Mouse (Mus musculus) monocyte, adult 5-6 weeks (primary cell): Measurements from ENCODE around the gene Pik3c2g. TPM values are rescaled to one million over a fixed set of nuclear protein-coding genes. Genes with fewer than 3 reads are reported as not detected.

Source experiments
- ATAC-seq: fragments of 153-309, 156-312 bp; replicated peaks from 2 replicates; pipeline ENCODE4 v1.8.0; 2017; ENCODE audit warnings: mild to moderate bottlenecking; ENCODE audit not compliant: low TSS enrichment, insufficient number of reproducible peaks, severe bottlenecking, poor library complexity, low FRiP score
- total RNA-seq: library from RNA; stranded (forward); fragments of 200-1000, 200-491, 200-594 nt; gene quantifications from 3 replicates; pipeline ENCODE4 v1.2.3, GENCODE M21; 2017

The Pik3c2g gene
- total RNA-seq, 1 experiment from 2014 or later = not detected

GRCm38 (mm10) chr6:139799541-139800226 lies 212.7 kb downstream of the Pik3c2g start:
- ATAC-seq = no peak

GRCm38 (mm10) chr6:139821916-139822315 lies 234.9 kb downstream of the Pik3c2g start:
- ATAC-seq = no peak

- ATAC-seq = no peak
Measured at GRCm38 (mm10) chr6:139838239-139838638, 251.2 kb downstream of the Pik3c2g start.

GRCm38 (mm10) chr6:139838713-139839112 lies 251.7 kb downstream of the Pik3c2g start:
- no peak for ATAC-seq

GRCm38 (mm10) chr6:139839907-139840306 lies 252.9 kb downstream of the Pik3c2g start:
- ATAC-seq = no peak

- ATAC-seq = no peak
Measured at GRCm38 (mm10) chr6:139841272-139841671, 254.3 kb downstream of the Pik3c2g start.

GRCm38 (mm10) chr6:139842626-139843025 lies 255.6 kb downstream of the Pik3c2g start:
- no peak for ATAC-seq

- ATAC-seq = no peak
Measured at GRCm38 (mm10) chr6:139843531-139843930, 256.5 kb downstream of the Pik3c2g start.

- ATAC-seq = no peak
Measured at GRCm38 (mm10) chr6:139846889-139847544, 260.0 kb downstream of the Pik3c2g start.

- no peak for ATAC-seq
Measured at GRCm38 (mm10) chr6:139849931-139850330, 262.9 kb downstream of the Pik3c2g start.

- no peak for ATAC-seq
Measured at GRCm38 (mm10) chr6:139851705-139852603, 264.9 kb downstream of the Pik3c2g start.

GRCm38 (mm10) chr6:139852836-139853235 lies 265.8 kb downstream of the Pik3c2g start:
- ATAC-seq = no peak

- ATAC-seq = no peak
Measured at GRCm38 (mm10) chr6:139860141-139860540, 273.1 kb downstream of the Pik3c2g start.

- ATAC-seq = no peak
Measured at GRCm38 (mm10) chr6:139861534-139861933, 274.5 kb downstream of the Pik3c2g start.

GRCm38 (mm10) chr6:139865059-139865673 lies 278.1 kb downstream of the Pik3c2g start:
- ATAC-seq = no peak

GRCm38 (mm10) chr6:139874418-139875176 lies 287.6 kb downstream of the Pik3c2g start:
- no peak for ATAC-seq

GRCm38 (mm10) chr6:139876691-139877090 lies 289.7 kb downstream of the Pik3c2g start:
- no peak for ATAC-seq
